Mouse (Mus musculus) E14TG2a.4 (cell line): ENCODE data around the gene Olfr710.

Experiments
- CTCF ChIP-seq: conservative IDR thresholded peaks from 2 replicates; pipeline ENCODE4 v1.5.1; 2014; ENCODE audit warnings: low read length
- NANOG ChIP-seq: IDR thresholded peaks from 2 replicates; pipeline ENCODE4 v1.6.1; 2014; ENCODE audit warnings: borderline replicate concordance, low read length, mixed read lengths
- POU5F1 ChIP-seq: IDR thresholded peaks from 2 replicates; pipeline ENCODE4 v1.6.1; 2014; ENCODE audit warnings: low read length, borderline replicate concordance

- no peak for TF ChIP-seq CTCF
- no peak for TF ChIP-seq NANOG
- TF ChIP-seq POU5F1: no peak
These were observed 27.2 kb upstream of the Olfr710 start, which contains the start of gene Olfr711 for GRCm38 (mm10) chr7:106975353-106975752.
